In the genomic region with DNA sequence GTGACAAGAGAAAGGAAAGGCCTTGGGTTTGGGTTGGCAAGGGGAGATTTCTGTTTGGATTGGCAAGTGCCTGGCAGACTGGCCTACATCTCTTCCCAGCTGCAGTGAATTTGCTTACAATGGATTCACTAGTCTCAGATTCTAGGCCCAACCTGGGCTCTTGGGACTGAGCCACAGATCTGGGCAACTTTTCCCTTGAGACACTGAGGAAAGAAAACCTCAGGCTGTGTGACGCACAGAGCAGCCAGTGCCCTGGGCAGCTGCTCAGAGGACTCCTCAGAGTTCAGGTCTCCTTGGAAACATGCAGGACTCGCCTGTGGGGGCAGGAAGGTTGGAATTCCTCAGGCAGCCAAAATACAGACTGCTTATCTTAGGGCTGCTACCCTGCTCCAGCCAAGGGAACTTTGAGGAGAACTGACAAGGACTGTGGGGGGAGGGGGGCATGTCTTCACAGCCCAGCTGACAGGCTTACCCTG, we compare ENCODE assay signal across 8 mouse cellular contexts. TPM values are rescaled to one million over a fixed set of nuclear protein-coding genes. Genes with fewer than 3 reads are reported as not detected.
DNase-seq lines count a peak whose midpoint lies in the region; ATAC-seq lines count a peak whose summit lies in the region.

No protein-coding gene starts in this region.

- no peak overlapping the region for H3K9ac ChIP-seq in kidney, embryonic 15.5 days
- H3K9ac ChIP-seq in neural tube, embryonic 15.5 days (replicated peaks), result no peak overlapping the region

- no peak overlapping the region for H3K4me3 ChIP-seq in kidney, embryonic 15.5 days (replicated peaks)
- H3K4me3 ChIP-seq in neural tube, embryonic 15.5 days (replicated peaks), result no peak overlapping the region

- peak; percentile 10 for DNase-seq in layer of hippocampus, adult 9-11 months
- DNase-seq in layer of hippocampus, adult 8-10 months (ENCODE audit: low spot score in 2 of 2), result no peak
- DNase-seq in adrenal gland, adult 2 months, result peak; percentile 83
- peak; percentile 73 to 83 for DNase-seq in heart, adult 18-20 months
- no peak for DNase-seq in right cerebral cortex, postnatal 36 days (ENCODE audit: low spot score in 2 of 2)
- no peak for DNase-seq in frontal cortex, postnatal 10 days (ENCODE audit: low spot score in 2 of 2)

- H3K27me3 ChIP-seq in kidney, embryonic 15.5 days, result no peaks in the 10 kb centered on the region
- H3K27me3 ChIP-seq in neural tube, embryonic 15.5 days (replicated peaks), result no peaks in the 10 kb centered on the region

- H3K27ac ChIP-seq in kidney, embryonic 15.5 days, result 0 out of 2 replicates have a peak overlapping the region, but pooled peaks have one; percentile 6
- 0 out of 2 replicates have a peak overlapping the region, but pooled peaks have one; percentile 18 for H3K27ac ChIP-seq in neural tube, embryonic 15.5 days (replicated peaks)

- 0 out of 2 replicates have a peak, but pooled peaks have one; percentile 29 for ATAC-seq in kidney, embryonic 15.5 days (replicated peaks; ENCODE audit: low FRiP score)
- no peak for ATAC-seq in neural tube, embryonic 15.5 days (ENCODE audit: low FRiP score)

- no peaks in the 10 kb centered on the region for H3K4me1 ChIP-seq in kidney, embryonic 15.5 days
- H3K4me1 ChIP-seq in neural tube, embryonic 15.5 days, result no peaks in the 10 kb centered on the region

- WGBS in kidney, embryonic 15.5 days, result 56% methylated on average over 2 of the region's 2 CpGs
- WGBS in neural tube, embryonic 15.5 days, result 59% methylated on average over 2 of the region's 2 CpGs

- no peaks in the 10 kb centered on the region for H3K9me3 ChIP-seq in kidney, embryonic 15.5 days (replicated peaks)
- no peaks in the 10 kb centered on the region for H3K9me3 ChIP-seq in neural tube, embryonic 15.5 days (replicated peaks)

- peaks cover 95% of the 10 kb centered on the region for H3K36me3 ChIP-seq in kidney, embryonic 15.5 days
- peaks cover 77% of the 10 kb centered on the region for H3K36me3 ChIP-seq in neural tube, embryonic 15.5 days

- H3K4me2 ChIP-seq in kidney, embryonic 15.5 days, result no peak overlapping the region
- no peak overlapping the region for H3K4me2 ChIP-seq in neural tube, embryonic 15.5 days

RNA-seq across cellular contexts. Expression of a gene that starts 25.3 kb away (rescaled TPM):
- total RNA-seq in layer of hippocampus, adult 8-10 months (2022), result 10 to 100 TPM; 31.5 to 41.4 (median 35.3) TPM
- total RNA-seq in adrenal gland, adult 2 months (2021), result 10 to 100 TPM; 58.7 to 82.0 TPM
- 33.3 and 36.0 TPM in 2 replicates for polyA plus RNA-seq in adrenal gland, adult 2 months (2012; rRNA removed)
- total RNA-seq in heart, adult 18-20 months (2021), result 10 to 100 TPM; 39.9 to 50.0 TPM
- 38.2 and 38.5 TPM in 2 replicates for polyA plus RNA-seq in kidney, embryonic 15.5 days (2015; fragmentation: Nextera tagmentation; extraction: Ambion mirVana)
- 18.9 and 23.1 TPM in 2 replicates for polyA plus RNA-seq in neural tube, embryonic 15.5 days (2015; fragmentation: Nextera tagmentation; extraction: Ambion mirVana)

RNA-seq across cellular contexts. Expression of a gene that starts 25.6 kb away (rescaled TPM):
- 10 to 100 TPM; 68.3 to 81.5 (median 73.6) TPM for total RNA-seq in layer of hippocampus, adult 8-10 months (2022)
- total RNA-seq in adrenal gland, adult 2 months (2021), result 10 to 100 TPM; 97.0 to 98.1 TPM
- polyA plus RNA-seq in adrenal gland, adult 2 months (2012; rRNA removed), result 2.9 and 3.1 TPM in 2 replicates
- total RNA-seq in heart, adult 18-20 months (2021), result 100 to 1,000 TPM; 130 to 137 TPM
- 107 and 108 TPM in 2 replicates for polyA plus RNA-seq in kidney, embryonic 15.5 days (2015; fragmentation: Nextera tagmentation; extraction: Ambion mirVana)
- 78.4 and 84.1 TPM in 2 replicates for polyA plus RNA-seq in neural tube, embryonic 15.5 days (2015; fragmentation: Nextera tagmentation; extraction: Ambion mirVana)

Comparison
In these comparisons a context has a peak if more than half of its experiments do, and no peak if none do; other contexts are left out.
1. DNase-seq: peak in layer of hippocampus, adult 9-11 months (single experiment), adrenal gland, adult 2 months (single experiment) and heart, adult 18-20 months (2 of 2); none in layer of hippocampus, adult 8-10 months (0 of 2), right cerebral cortex, postnatal 36 days (0 of 2) and frontal cortex, postnatal 10 days (0 of 2).